Mouse (Mus musculus): Measurements from ENCODE around the gene Smtn.

GRCm38 (mm10) chr11:3519051-3519726 is 21.2 kb downstream of the Smtn start:
- no peak for TF ChIP-seq CTCF (conservative IDR thresholded peaks at IDR 0.05; ENCODE audit: low read length)
- no peak for TF ChIP-seq NANOG (IDR thresholded peaks at IDR 0.05; ENCODE audit: borderline replicate concordance, low read length)
- no peak for TF ChIP-seq POU5F1 (IDR thresholded peaks at IDR 0.05; ENCODE audit: borderline replicate concordance, low read length)

All from E14TG2a.4 (cell line).